Mouse (Mus musculus): ENCODE data around the gene Glt8d2. TPM values are rescaled to one million over a fixed set of nuclear protein-coding genes. Genes with fewer than 3 reads are reported as not detected.
"Not testable (repeated sequence)": the region's sequence is repeated elsewhere in the genome, so short reads cannot be mapped to it uniquely, and the experiment has no call there.

The Glt8d2 gene
- total and polyA plus RNA-seq, 2 experiments from 2014 or later = 1.1 to 2.2 TPM

GRCm38 (mm10) chr10:82639032-82639698 is 51.3 kb downstream of the Glt8d2 start:
- Histone ChIP-seq H3K36me3 (ENCODE audit: insufficient read depth, low read length) (peaks cover 39% of the 10 kb centered on the region), H3K4me2 (ENCODE audit: low read depth, low read length, poor library complexity, severe bottlenecking) (no peak overlapping the region), H3K4me3 (ENCODE audit: low read depth, low read length) (no peak overlapping the region), H3K27me3 (ENCODE audit: insufficient read depth, low read length) (no peaks in the 10 kb centered on the region), H3K9ac (replicated peaks; ENCODE audit: low read length, poor library complexity, severe bottlenecking) (no peak overlapping the region), H3K9me3 (ENCODE audit: low read length) (no peaks in the 10 kb centered on the region), H3K4me1 (ENCODE audit: insufficient read depth, low read length) (no peaks in the 10 kb centered on the region), H3K27ac (ENCODE audit: low read depth, low read length) (no peak overlapping the region)
- peak; percentile 23 for TF ChIP-seq CTCF (IDR thresholded peaks at IDR 0.05)
- ATAC-seq (ENCODE audit: low FRiP score) (no peak), DNase-seq (ENCODE audit: low spot score) (no peak)
- WGBS = 91% methylated on average over 8 of the region's 8 CpGs

GRCm38 (mm10) chr10:82636321-82636720 is 54.1 kb downstream of the Glt8d2 start:
- Histone ChIP-seq H3K36me3 (ENCODE audit: insufficient read depth, low read length) (peaks cover 23% of the 10 kb centered on the region), H3K9me3 (ENCODE audit: low read length) (no peaks in the 10 kb centered on the region), H3K27me3 (ENCODE audit: insufficient read depth, low read length) (no peaks in the 10 kb centered on the region), H3K9ac (replicated peaks; ENCODE audit: low read length, poor library complexity, severe bottlenecking) (no peak overlapping the region), H3K4me2 (ENCODE audit: low read depth, low read length, poor library complexity, severe bottlenecking) (no peak overlapping the region), H3K27ac (ENCODE audit: low read depth, low read length) (no peak overlapping the region), H3K4me3 (ENCODE audit: low read depth, low read length) (no peak overlapping the region), H3K4me1 (ENCODE audit: insufficient read depth, low read length) (peaks cover 2% of the 10 kb centered on the region; the same call in 1 of the 2 replicates)
- DNase-seq (ENCODE audit: low spot score) = no peak
- no peak for ATAC-seq (ENCODE audit: low FRiP score)
- TF ChIP-seq CTCF (IDR thresholded peaks at IDR 0.05) = no peak
- WGBS = 97% methylated on average over 3 of the region's 3 CpGs

GRCm38 (mm10) chr10:82634348-82634747 is 56.1 kb downstream of the Glt8d2 start:
- Histone ChIP-seq H3K4me3 (ENCODE audit: low read depth, low read length) (no peak overlapping the region), H3K9me3 (ENCODE audit: low read length) (no peaks in the 10 kb centered on the region), H3K4me1 (ENCODE audit: insufficient read depth, low read length) (peaks cover 12% of the 10 kb centered on the region; the same call in 1 of the 2 replicates), H3K4me2 (ENCODE audit: low read depth, low read length, poor library complexity, severe bottlenecking) (no peak overlapping the region), H3K9ac (replicated peaks; ENCODE audit: low read length, poor library complexity, severe bottlenecking) (no peak overlapping the region), H3K27me3 (ENCODE audit: insufficient read depth, low read length) (no peaks in the 10 kb centered on the region), H3K36me3 (ENCODE audit: insufficient read depth, low read length) (peaks cover 8% of the 10 kb centered on the region; the same call in 1 of the 2 replicates), H3K27ac (ENCODE audit: low read depth, low read length) (no peak overlapping the region)
- WGBS = 99% methylated on average over 7 of the region's 7 CpGs
- DNase-seq (ENCODE audit: low spot score) = no peak
- no peak for ATAC-seq (ENCODE audit: low FRiP score)
- no peak for TF ChIP-seq CTCF (IDR thresholded peaks at IDR 0.05)

- Histone ChIP-seq H3K4me3 (ENCODE audit: low read depth, low read length) (no peak overlapping the region), H3K27me3 (ENCODE audit: insufficient read depth, low read length) (no peaks in the 10 kb centered on the region), H3K9ac (replicated peaks; ENCODE audit: low read length, poor library complexity, severe bottlenecking) (no peak overlapping the region), H3K4me2 (ENCODE audit: low read depth, low read length, poor library complexity, severe bottlenecking) (no peak overlapping the region), H3K9me3 (ENCODE audit: low read length) (no peaks in the 10 kb centered on the region), H3K27ac (ENCODE audit: low read depth, low read length) (no peak overlapping the region), H3K36me3 (ENCODE audit: insufficient read depth, low read length) (0 out of 2 replicates have a peak, but pooled peaks cover 2% of the 10 kb centered on the region), H3K4me1 (ENCODE audit: insufficient read depth, low read length) (peaks cover 12% of the 10 kb centered on the region; the same call in 1 of the 2 replicates)
- no peak for DNase-seq (ENCODE audit: low spot score)
- no peak for TF ChIP-seq CTCF (IDR thresholded peaks at IDR 0.05)
- no peak for ATAC-seq (ENCODE audit: low FRiP score)
- 97% methylated on average over 12 of the region's 12 CpGs for WGBS
These were observed 57.8 kb downstream of the Glt8d2 start for GRCm38 (mm10) chr10:82632496-82633280.

DNA sequence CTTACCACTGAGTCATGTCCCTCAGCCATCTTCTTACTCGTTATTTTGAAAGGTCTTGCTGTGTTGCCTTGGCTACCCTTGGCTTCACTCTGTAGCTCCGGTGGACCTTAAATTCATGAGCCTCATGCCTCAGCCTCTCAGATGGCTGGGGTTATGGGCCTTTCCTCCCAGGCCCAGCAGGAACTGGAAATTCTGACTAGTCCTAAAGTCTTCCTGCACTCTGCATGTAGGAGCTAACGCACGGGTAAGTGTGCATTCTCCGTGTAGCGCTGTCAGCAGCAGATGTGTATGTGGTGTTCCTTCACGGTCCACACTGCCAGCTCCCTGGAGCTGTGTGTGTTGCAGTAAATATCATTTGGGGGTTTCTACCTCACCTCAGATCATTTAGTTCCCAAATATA is 59.3 kb downstream of the Glt8d2 start:
- DNase-seq (ENCODE audit: low spot score) (no peak), ATAC-seq (ENCODE audit: low FRiP score) (no peak)
- H3K36me3 ChIP-seq (ENCODE audit: insufficient read depth, low read length) = no peaks in the 10 kb centered on the region
- no peak overlapping the region for H3K27ac ChIP-seq (ENCODE audit: low read depth, low read length)
- H3K4me1 ChIP-seq (ENCODE audit: insufficient read depth, low read length) = peaks cover 12% of the 10 kb centered on the region; the same call in 1 of the 2 replicates
- TF ChIP-seq CTCF (IDR thresholded peaks at IDR 0.05) = no peak
- no peak overlapping the region; the same call in 1 of the 2 replicates for H3K4me3 ChIP-seq (ENCODE audit: low read depth, low read length)
- no peaks in the 10 kb centered on the region for H3K9me3 ChIP-seq (ENCODE audit: low read length)
- 78% methylated on average over 7 of the region's 7 CpGs for WGBS
- H3K27me3 ChIP-seq (ENCODE audit: insufficient read depth, low read length) = no peaks in the 10 kb centered on the region
- H3K4me2 ChIP-seq (ENCODE audit: low read depth, low read length, poor library complexity, severe bottlenecking) = peak overlapping the region; percentile 72
- H3K9ac ChIP-seq (replicated peaks; ENCODE audit: low read length, poor library complexity, severe bottlenecking) = peak overlapping the region; percentile 33; the same call in 1 of the 2 replicates

DNA sequence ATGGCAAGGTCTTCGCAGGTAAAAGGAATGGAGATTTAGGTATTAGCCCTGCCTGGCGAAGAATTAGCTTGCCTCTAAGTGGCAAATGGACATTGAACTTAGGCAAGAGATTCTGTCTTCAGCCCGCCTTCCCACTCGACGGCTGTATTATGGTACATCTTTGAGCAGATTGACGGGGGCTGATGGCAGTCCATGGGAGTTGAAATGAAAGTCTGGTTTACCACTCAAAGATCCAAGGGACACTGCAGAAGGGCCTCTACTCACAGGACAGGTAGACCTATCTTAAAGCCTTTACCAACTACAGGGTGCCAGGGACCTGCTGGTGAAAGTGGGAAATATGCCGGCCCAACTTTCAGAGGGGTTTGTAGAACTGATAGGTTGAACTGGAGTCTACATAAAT is 60.0 kb downstream of the Glt8d2 start:
- no peak for DNase-seq (ENCODE audit: low spot score)
- no peaks in the 10 kb centered on the region for H3K9me3 ChIP-seq (ENCODE audit: low read length)
- no peak for ATAC-seq (ENCODE audit: low FRiP score)
- peak overlapping the region; percentile 81 for H3K4me3 ChIP-seq (ENCODE audit: low read depth, low read length)
- TF ChIP-seq CTCF (IDR thresholded peaks at IDR 0.05) = no peak
- H3K4me1 ChIP-seq (ENCODE audit: insufficient read depth, low read length) = peaks cover 12% of the 10 kb centered on the region; the same call in 1 of the 2 replicates
- H3K4me2 ChIP-seq (ENCODE audit: low read depth, low read length, poor library complexity, severe bottlenecking) = peak overlapping the region; percentile 72
- H3K27ac ChIP-seq (ENCODE audit: low read depth, low read length) = peak overlapping the region; percentile 78
- H3K36me3 ChIP-seq (ENCODE audit: insufficient read depth, low read length) = no peaks in the 10 kb centered on the region
- H3K27me3 ChIP-seq (ENCODE audit: insufficient read depth, low read length) = no peaks in the 10 kb centered on the region
- 16% methylated on average over 7 of the region's 7 CpGs for WGBS
- H3K9ac ChIP-seq (replicated peaks; ENCODE audit: low read length, poor library complexity, severe bottlenecking) = peak overlapping the region; percentile 88

DNA sequence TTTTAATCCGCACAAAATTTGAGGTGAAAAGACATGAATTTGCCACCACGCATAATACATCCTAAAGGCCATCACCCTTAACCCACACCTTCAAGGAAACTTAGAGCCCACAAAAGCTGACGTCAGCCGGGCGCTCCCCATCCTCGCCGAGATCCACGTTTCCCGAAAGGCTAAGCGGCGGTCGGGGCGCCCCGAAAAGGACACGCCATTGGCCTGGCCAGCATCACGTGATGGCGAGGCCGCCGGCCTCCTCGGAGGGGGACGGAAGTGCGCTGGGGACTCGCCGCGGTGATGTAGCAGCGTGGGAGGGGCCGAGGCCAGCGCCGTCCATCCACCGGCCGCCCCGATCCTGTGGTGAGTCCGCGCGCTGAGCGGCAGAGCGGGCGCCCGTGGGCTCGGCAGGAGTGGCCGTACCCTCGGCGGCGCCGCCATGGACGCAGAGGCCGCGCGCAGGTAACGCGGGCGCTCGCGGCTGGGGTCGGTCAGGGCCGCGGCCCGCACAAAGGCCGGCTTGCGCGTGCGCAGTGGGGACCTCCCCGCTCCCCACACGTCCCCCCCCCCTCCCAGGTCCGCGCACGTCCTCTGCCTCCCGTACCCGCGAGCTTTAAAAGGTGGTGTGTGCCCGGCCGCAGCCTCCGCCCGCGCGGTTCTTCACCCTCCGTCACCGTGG is 60.7 kb downstream of the Glt8d2 start, which contains the start of gene Tdg:
Tdg (plus strand) TSS at position 243 of the 670 bp plus-strand sequence.
- H3K36me3 ChIP-seq (ENCODE audit: insufficient read depth, low read length); H3K27me3 ChIP-seq (ENCODE audit: insufficient read depth, low read length); H3K9me3 ChIP-seq (ENCODE audit: low read length): not testable (repeated sequence)
- WGBS = 0% methylated on average over 41 of the region's 78 CpGs
- H3K4me2 ChIP-seq (ENCODE audit: low read depth, low read length, poor library complexity, severe bottlenecking) = peak within 1 kb of the TSS; percentile 84
- peaks cover 12% of the 10 kb centered on the region; the same call in 1 of the 2 replicates for H3K4me1 ChIP-seq (ENCODE audit: insufficient read depth, low read length)
- DNase-seq (ENCODE audit: low spot score) = peak; percentile 96
- H3K27ac ChIP-seq (ENCODE audit: low read depth, low read length) = peak within 1 kb of the TSS; percentile 90
- ATAC-seq (ENCODE audit: low FRiP score) = peak; percentile 97
- H3K4me3 ChIP-seq (ENCODE audit: low read depth, low read length) = peak within 1 kb of the TSS; percentile 81
- H3K9ac ChIP-seq (replicated peaks; ENCODE audit: low read length, poor library complexity, severe bottlenecking) = peak within 1 kb of the TSS; percentile 88

Measured in midbrain, postnatal 0 days (tissue).